Mouse (Mus musculus) frontal cortex, adult 2 months (tissue): ENCODE results near the gene Ccdc85b. TPM values are rescaled to one million over a fixed set of nuclear protein-coding genes. Genes with fewer than 3 reads are reported as not detected.

Source experiments
- DNase-seq, 2 experiments: peaks; one replicate each; pipeline ENCODE4 v3.0.0; 2022; ENCODE audit warnings: low spot score in 1 of 2; ENCODE audit errors: extremely low spot score in 1 of 2
- polyA plus RNA-seq: library from polyadenylated mRNA; depleted of rRNA; stranded (reverse); fragments of >200 nt; gene quantifications from 2 replicates; pipeline ENCODE4 v1.2.3, GENCODE M21; 2012; rRNA removed

Ccdc85b gene
- polyA plus RNA-seq, 1 experiment, result 22.4 TPM

DNA sequence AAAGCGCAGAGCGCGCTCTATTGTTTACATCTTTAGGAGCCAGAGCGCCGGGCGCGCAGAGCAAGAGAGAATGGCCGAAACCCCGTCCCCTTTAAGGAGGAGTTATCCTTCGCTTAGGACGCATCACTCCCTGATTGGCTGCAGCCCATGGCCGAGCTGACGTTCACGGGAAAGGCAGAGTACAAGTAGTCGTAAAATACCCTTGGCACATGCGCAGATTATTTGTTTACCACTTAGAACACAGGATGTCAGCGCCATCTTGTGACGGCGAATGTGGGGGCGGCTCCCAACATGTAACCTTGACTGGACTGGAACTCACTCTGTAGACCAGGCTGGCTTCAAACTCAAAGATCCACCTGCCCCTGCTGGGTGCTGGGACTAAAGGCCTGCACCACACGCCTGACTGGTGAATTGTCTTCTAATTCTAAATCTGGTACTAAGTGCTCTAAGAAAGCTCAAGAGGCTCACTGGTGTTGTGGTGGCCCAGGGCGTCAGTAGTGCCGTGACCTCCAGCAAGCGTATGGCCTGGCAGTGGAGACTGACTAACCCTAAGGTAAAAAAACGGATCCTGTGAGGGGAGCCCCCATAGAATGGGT, 51.1 kb downstream of the Ccdc85b start:
- DNase-seq, result peak; percentile 48 to 57

DNA sequence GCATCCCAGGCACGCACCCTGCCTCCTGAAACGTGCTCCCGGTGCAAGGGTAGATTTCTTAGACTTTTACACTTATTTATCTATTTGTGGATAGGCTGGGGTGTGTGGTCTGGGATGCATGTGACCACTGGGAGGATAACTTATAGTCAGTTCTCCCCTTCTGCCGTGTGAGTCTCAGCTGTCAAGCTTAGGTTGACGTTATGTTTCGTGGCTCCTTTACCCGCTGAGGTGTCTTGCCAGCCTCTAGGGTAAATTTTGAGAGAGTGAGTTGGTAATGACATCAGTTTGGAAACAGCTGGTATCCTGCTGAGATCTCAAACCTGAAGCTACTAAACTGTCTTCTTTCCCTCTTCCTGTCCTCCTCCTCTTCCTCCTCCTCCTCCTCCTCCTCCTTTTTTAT, 51.8 kb downstream of the Ccdc85b start:
- no peak for DNase-seq

Other genes with a start within 250 kb of the Ccdc85b start
- 43.3 and 47.3 TPM in 2 replicates for gene Pacs1, start 184.8 kb downstream of the Ccdc85b start, polyA plus RNA-seq
- gene Sf3b2, start 162.4 kb downstream of the Ccdc85b start, polyA plus RNA-seq, result 168 and 172 TPM in 2 replicates
- 61.5 and 70.3 TPM in 2 replicates for gene Gal3st3, start 159.6 kb downstream of the Ccdc85b start, polyA plus RNA-seq
- not detected in 2 replicates for gene Catsper1, start 122.2 kb downstream of the Ccdc85b start, polyA plus RNA-seq
- gene Cst6, start 108.3 kb downstream of the Ccdc85b start, polyA plus RNA-seq, result 9.6 and 10.2 TPM in 2 replicates
- 25.4 and 27.0 TPM in 2 replicates for gene Eif1ad, start 91.2 kb downstream of the Ccdc85b start, polyA plus RNA-seq
- 95.2 and 99.8 TPM in 2 replicates for gene Banf1, start 90.7 kb downstream of the Ccdc85b start, polyA plus RNA-seq
- 70.5 and 85.4 TPM in 2 replicates for gene Sart1, start 69.2 kb downstream of the Ccdc85b start, polyA plus RNA-seq
- not detected in 2 replicates for gene Tsga10ip, start 55.4 kb downstream of the Ccdc85b start, polyA plus RNA-seq
- 305 and 342 TPM in 2 replicates for gene Drap1, start 32.9 kb downstream of the Ccdc85b start, polyA plus RNA-seq
- 94.3 and 95.0 TPM in 2 replicates for gene AI837181, start 32.8 kb downstream of the Ccdc85b start, polyA plus RNA-seq
- gene Fosl1, start 10.3 kb downstream of the Ccdc85b start, polyA plus RNA-seq, result 0.06 and 0.19 TPM in 2 replicates
- gene Fibp, start 2.7 kb upstream of the Ccdc85b start, polyA plus RNA-seq, result 130 and 142 TPM in 2 replicates
- 0.38 and 0.40 TPM in 2 replicates for gene Ctsw, start 10.6 kb upstream of the Ccdc85b start, polyA plus RNA-seq
- gene Efemp2, start 16.1 kb upstream of the Ccdc85b start, polyA plus RNA-seq, result 36.5 and 37.4 TPM in 2 replicates
- gene Mus81, start 30.5 kb upstream of the Ccdc85b start, polyA plus RNA-seq, result 42.4 TPM in 2 replicates
- gene Cfl1, start 32.6 kb upstream of the Ccdc85b start, polyA plus RNA-seq, result 1,335 and 1,444 TPM in 2 replicates
- 5.4 and 5.9 TPM in 2 replicates for gene 1700020D05Rik, start 45.9 kb upstream of the Ccdc85b start, polyA plus RNA-seq
- 152 and 164 TPM in 2 replicates for gene Snx32, start 52.6 kb upstream of the Ccdc85b start, polyA plus RNA-seq
- 0.04 TPM in 2 replicates for gene Ovol1, start 102.8 kb upstream of the Ccdc85b start, polyA plus RNA-seq
- gene Ap5b1, start 110.1 kb upstream of the Ccdc85b start, polyA plus RNA-seq, result 2.5 and 2.8 TPM in 2 replicates
- 50.2 and 56.5 TPM in 2 replicates for gene Rnaseh2c, start 144.0 kb upstream of the Ccdc85b start, polyA plus RNA-seq
- 109 and 111 TPM in 2 replicates for gene Kat5, start 152.3 kb upstream of the Ccdc85b start, polyA plus RNA-seq
- 32.6 and 33.4 TPM in 2 replicates for gene Rela, start 179.6 kb upstream of the Ccdc85b start, polyA plus RNA-seq
- 18.0 and 24.0 TPM in 2 replicates for gene Sipa1, start 205.8 kb upstream of the Ccdc85b start, polyA plus RNA-seq
- gene Map3k11, start 230.8 kb upstream of the Ccdc85b start, polyA plus RNA-seq, result 18.9 and 20.4 TPM in 2 replicates
- gene Pcnx3, start 231.0 kb upstream of the Ccdc85b start, polyA plus RNA-seq, result 68.4 and 72.5 TPM in 2 replicates
- gene Kcnk7, start 246.5 kb upstream of the Ccdc85b start, polyA plus RNA-seq, result 0.22 and 0.27 TPM in 2 replicates